8 mouse cellular contexts compared by ENCODE assay signal in genomic region chr9:55048211-55048880, GRCm38 (mm10). TPM values are rescaled to one million over a fixed set of nuclear protein-coding genes. Genes with fewer than 3 reads are reported as not detected.
DNase-seq lines count a peak whose midpoint lies in the region; ATAC-seq and TF ChIP-seq lines count a peak whose summit lies in the region.

Gene Chrnb4, minus strand, starts transcription at chr9:55048779.

- peak within 1 kb of the TSS; percentile 93 for H3K4me2 ChIP-seq in embryonic facial prominence, embryonic 15.5 days (replicated peaks)
- peak within 1 kb of the TSS; percentile 52 for H3K4me2 ChIP-seq in limb, embryonic 11.5 days (ENCODE audit: low read depth, severe bottlenecking)

- TF ChIP-seq POLR2A in cerebellum, adult 2 months (IDR thresholded peaks at IDR 0.05; ENCODE audit: borderline replicate concordance, insufficient read depth, low read length): no peak
- no peak for TF ChIP-seq POLR2A in small intestine, adult 2 months (IDR thresholded peaks at IDR 0.05; ENCODE audit: low read depth, low read length)

- no peaks in the 10 kb centered on the region for H3K9me3 ChIP-seq in embryonic facial prominence, embryonic 15.5 days (replicated peaks)
- no peaks in the 10 kb centered on the region for H3K9me3 ChIP-seq in limb, embryonic 11.5 days (ENCODE audit: control insufficient read depth, low read length)

- H3K27ac ChIP-seq in cerebellum, adult 2 months (ENCODE audit: insufficient read depth, low read length): no peak within 1 kb of the TSS
- no peak within 1 kb of the TSS for H3K27ac ChIP-seq in embryonic facial prominence, embryonic 15.5 days (replicated peaks)
- H3K27ac ChIP-seq in limb, embryonic 11.5 days (replicated peaks; ENCODE audit: low read depth, low read length): no peak within 1 kb of the TSS
- H3K27ac ChIP-seq in small intestine, adult 2 months (ENCODE audit: insufficient read depth, low read depth, low read length): no peak within 1 kb of the TSS

- H3K4me1 ChIP-seq in cerebellum, adult 2 months (ENCODE audit: control insufficient read depth, insufficient read depth, low read length): peaks cover 8% of the 10 kb centered on the region; the same call in 1 of the 2 replicates
- peaks cover 11% of the 10 kb centered on the region for H3K4me1 ChIP-seq in embryonic facial prominence, embryonic 15.5 days
- 0 out of 2 replicates have a peak, but pooled peaks cover 2% of the 10 kb centered on the region for H3K4me1 ChIP-seq in limb, embryonic 11.5 days (ENCODE audit: control insufficient read depth, insufficient read depth, low read length)
- H3K4me1 ChIP-seq in small intestine, adult 2 months (ENCODE audit: control insufficient read depth, insufficient read depth, insufficient read length, low read length): peaks cover 10% of the 10 kb centered on the region

- peak in 1 of 2 experiments; percentile 27 for DNase-seq in cerebellum, adult 2 months
- no peak for DNase-seq in cerebellum, adult 11-12 months
- DNase-seq in A20 (ENCODE audit: low read depth, low spot score): peak; percentile 38
- peak; percentile 66 for DNase-seq in limb, embryonic 11.5 days (ENCODE audit: low spot score)
- DNase-seq in frontal cortex, postnatal 25 days (ENCODE audit: low spot score in 2 of 2): no peak
- DNase-seq in cerebellum, postnatal 14 days: no peak

- TF ChIP-seq CTCF in cerebellum, adult 2 months (IDR thresholded peaks at IDR 0.05; ENCODE audit: borderline replicate concordance, insufficient read depth, low read depth, low read length): no peak
- TF ChIP-seq CTCF in small intestine, adult 2 months (IDR thresholded peaks at IDR 0.05; ENCODE audit: extremely low read depth, insufficient read length, insufficient replicate concordance, low read depth, low read length): no peak

- peak; percentile 60 for ATAC-seq in embryonic facial prominence, embryonic 15.5 days (ENCODE audit: insufficient number of reproducible peaks, low FRiP score, low TSS enrichment, low read depth)
- ATAC-seq in limb, embryonic 11.5 days (ENCODE audit: insufficient number of reproducible peaks, low FRiP score, low TSS enrichment, low read depth): peak; percentile 81

- peak within 1 kb of the TSS; percentile 41 for H3K4me3 ChIP-seq in cerebellum, adult 2 months (replicated peaks; ENCODE audit: insufficient read depth, low read depth, low read length)
- peak within 1 kb of the TSS; percentile 51 for H3K4me3 ChIP-seq in embryonic facial prominence, embryonic 15.5 days (replicated peaks)
- peak within 1 kb of the TSS; percentile 42 for H3K4me3 ChIP-seq in limb, embryonic 11.5 days (ENCODE audit: low read depth, low read length)
- H3K4me3 ChIP-seq in small intestine, adult 2 months (ENCODE audit: low read depth, low read length): peak within 1 kb of the TSS; percentile 58

- no peaks in the 10 kb centered on the region for H3K36me3 ChIP-seq in embryonic facial prominence, embryonic 15.5 days
- no peaks in the 10 kb centered on the region for H3K36me3 ChIP-seq in limb, embryonic 11.5 days (ENCODE audit: control insufficient read depth, insufficient read depth, low read length)
- H3K36me3 ChIP-seq in small intestine, adult 2 months (ENCODE audit: control insufficient read depth, insufficient read depth, low read length): no peaks in the 10 kb centered on the region

- 2% methylated on average over 23 of the region's 23 CpGs for WGBS in cerebellum, adult 2 months
- WGBS in embryonic facial prominence, embryonic 15.5 days: under 1% methylated on average over 23 of the region's 23 CpGs
- WGBS in limb, embryonic 11.5 days: under 1% methylated on average over 23 of the region's 23 CpGs
- 2% methylated on average over 23 of the region's 23 CpGs for WGBS in small intestine, adult 2 months

- peak within 1 kb of the TSS; percentile 46 for H3K9ac ChIP-seq in embryonic facial prominence, embryonic 15.5 days
- peak within 1 kb of the TSS; percentile 1 for H3K9ac ChIP-seq in limb, embryonic 11.5 days (ENCODE audit: low read length)

- H3K27me3 ChIP-seq in cerebellum, adult 2 months (ENCODE audit: control insufficient read depth, insufficient read depth, low read length): no peaks in the 10 kb centered on the region; the same call in 1 of the 2 replicates
- H3K27me3 ChIP-seq in embryonic facial prominence, embryonic 15.5 days: no peaks in the 10 kb centered on the region
- no peaks in the 10 kb centered on the region for H3K27me3 ChIP-seq in limb, embryonic 11.5 days (ENCODE audit: control insufficient read depth, insufficient read depth, low read length)
- H3K27me3 ChIP-seq in small intestine, adult 2 months (ENCODE audit: control insufficient read depth, insufficient read depth, low read length): peaks cover 4% of the 10 kb centered on the region; the same call in 1 of the 2 replicates

RNA-seq across cellular contexts. Expression of gene Chrnb4, which starts in this region (rescaled TPM):
- 2.7 and 3.1 TPM in 2 replicates for polyA plus RNA-seq in cerebellum, adult 2 months (2012; rRNA removed)
- 0.59 and 0.65 TPM in 2 replicates for polyA plus RNA-seq in embryonic facial prominence, embryonic 15.5 days (2015; fragmentation: Nextera tagmentation; extraction: Ambion mirVana)
- 0.07 and 0.13 TPM in 2 replicates for polyA plus RNA-seq in limb, embryonic 11.5 days (2014; fragmentation: Nextera tagmentation; extraction: Ambion mirVana)
- polyA plus RNA-seq in small intestine, adult 2 months (2012; rRNA removed): 0.76 and 2.0 TPM in 2 replicates

Comparison
In these comparisons a context has a peak if more than half of its experiments do, and no peak if none do; other contexts are left out.
1. Peak in ATAC-seq, H3K4me3 ChIP-seq, H3K9ac ChIP-seq and H3K4me2 ChIP-seq in embryonic facial prominence, embryonic 15.5 days; RNA of the gene not detected or under 1 TPM.
2. Peak in DNase-seq, ATAC-seq, H3K4me3 ChIP-seq, H3K9ac ChIP-seq and H3K4me2 ChIP-seq in limb, embryonic 11.5 days; RNA of the gene not detected or under 1 TPM.